Mouse (Mus musculus) hindbrain, postnatal 0 days (tissue): ENCODE results near the gene Atp11b. TPM values are rescaled to one million over a fixed set of nuclear protein-coding genes. Genes with fewer than 3 reads are reported as not detected.

Experiments used
- ATAC-seq: fragments of 200-750 bp; cut with Nextera tagmentation; 2 replicates; pipeline ENCODE4 v1.8.0; 2017; ENCODE audit warnings: mild to moderate bottlenecking, moderate TSS enrichment, moderate library complexity
- DNase-seq: peaks from one replicate; pipeline ENCODE4 v3.0.0-alpha.2; 2015; ENCODE audit warnings: low spot score
- H3K27ac ChIP-seq: fragments of 300-500 bp; sonication (generic); 2 replicates; pipeline ENCODE4 v1.5.1; 2014; ENCODE audit warnings: mild to moderate bottlenecking
- H3K27me3 ChIP-seq: fragments of 300-500 bp; sonication (generic); 2 replicates; pipeline ENCODE4 v1.6.1; 2014; ENCODE audit warnings: low read length, mixed read lengths; ENCODE audit not compliant: insufficient read depth
- H3K36me3 ChIP-seq: fragments of 300-500 bp; sonication (generic); 2 replicates; pipeline ENCODE4 v1.6.1; 2014; ENCODE audit warnings: low read length, mixed read lengths; ENCODE audit not compliant: insufficient read depth
- H3K4me1 ChIP-seq: fragments of 300-500 bp; sonication (generic); 2 replicates; pipeline ENCODE4 v1.6.1; 2014; ENCODE audit warnings: antibody characterized with exemption, low read length, mixed read lengths; ENCODE audit not compliant: insufficient read depth
- H3K4me2 ChIP-seq: fragments of 300-500 bp; sonication (generic); 2 replicates; pipeline ENCODE4 v1.6.1; 2014; ENCODE audit warnings: low read depth, mild to moderate bottlenecking, low read length, moderate library complexity, mixed read lengths
- H3K4me3 ChIP-seq: fragments of 300-500 bp; sonication (generic); 2 replicates; pipeline ENCODE4 v1.5.1; 2014; ENCODE audit warnings: low read length
- H3K9ac ChIP-seq: fragments of 300-500 bp; sonication (generic); replicated peaks from 2 replicates; pipeline ENCODE4 v1.6.1; 2014; ENCODE audit warnings: mild to moderate bottlenecking, low read length, moderate library complexity, mixed read lengths
- H3K9me3 ChIP-seq: fragments of 300-500 bp; sonication (generic); 2 replicates; pipeline ENCODE4 v1.6.1; 2016; ENCODE audit warnings: low read length, mixed read lengths
- CTCF ChIP-seq: IDR thresholded peaks from 2 replicates; pipeline ENCODE4 v1.5.1; 2016; ENCODE audit warnings: antibody characterized with exemption, control low read depth, low read depth
- WGBS: fragments of 180-500 bp; shearing (Covaris S2); extraction: QIAGEN DNeasy Blood & Tissue Kit; methylation state at CpG from one replicate; pipeline ENCODE4 v1.1.7; 2014; 5-methylcytosine and 5-hydroxymethylcytosine counted together
- polyA plus RNA-seq: library from polyadenylated mRNA; unstranded; fragments of >200 nt; fragmentation: Nextera tagmentation; extraction: Ambion mirVana; gene quantifications from 2 replicates; pipeline ENCODE4 v1.2.1, GENCODE M21; 2015
- total RNA-seq: library from RNA; depleted of rRNA; stranded (reverse); fragments of >200 nt; gene quantifications from 2 replicates; pipeline ENCODE4 v1.2.3, GENCODE M21; 2014; rRNA removed

The Atp11b gene
- total and polyA plus RNA-seq, 2 experiments from 2014 or later = 31.6 to 39.9 TPM

- no peak overlapping the region for H3K9ac ChIP-seq
- DNase-seq (no peak), ATAC-seq (no peak)
- no peak overlapping the region for H3K27ac ChIP-seq
- no peaks in the 10 kb centered on the region for H3K9me3 ChIP-seq
- WGBS = 96% methylated on average over 2 of the region's 2 CpGs
- TF ChIP-seq CTCF = no peak
- H3K4me2 ChIP-seq = no peak overlapping the region
- H3K4me3 ChIP-seq = no peak overlapping the region
- H3K27me3 ChIP-seq = no peaks in the 10 kb centered on the region
- H3K36me3 ChIP-seq = peaks cover 9% of the 10 kb centered on the region; the same call in 1 of the 2 replicates
- no peaks in the 10 kb centered on the region for H3K4me1 ChIP-seq
Measured at GRCm38 (mm10) chr3:35889531-35889930, 135.6 kb downstream of the Atp11b start.

- H3K4me2 ChIP-seq = no peak overlapping the region
- 95% methylated on average over 4 of the region's 4 CpGs for WGBS
Measured at GRCm38 (mm10) chr3:35891123-35891522, 137.2 kb downstream of the Atp11b start.

DNA sequence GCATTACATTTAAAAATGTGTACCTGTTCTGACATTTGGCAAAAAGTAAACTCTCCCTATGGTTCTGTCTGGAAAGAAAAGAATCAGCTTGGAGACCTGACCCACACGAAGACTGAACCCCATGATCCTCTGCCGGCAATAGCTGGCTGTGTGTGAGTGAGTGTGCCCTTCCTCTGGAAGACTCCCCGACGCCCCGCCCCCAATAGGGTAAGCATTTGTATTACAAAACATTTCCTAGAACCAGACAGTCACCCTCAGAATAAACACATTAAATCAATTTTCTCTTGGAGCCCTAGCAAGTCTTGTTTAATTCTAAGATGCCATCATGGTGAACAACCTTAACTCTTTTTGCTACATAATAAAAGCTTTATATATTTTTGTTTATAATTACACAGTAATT, 139.2 kb downstream of the Atp11b start:
- Histone ChIP-seq H3K4me2 (no peak overlapping the region), H3K9me3 (no peaks in the 10 kb centered on the region), H3K9ac (no peak overlapping the region), H3K36me3 (peaks cover 9% of the 10 kb centered on the region; the same call in 1 of the 2 replicates), H3K27me3 (no peaks in the 10 kb centered on the region), H3K27ac (no peak overlapping the region), H3K4me3 (no peak overlapping the region), H3K4me1 (no peaks in the 10 kb centered on the region)
- no peak for DNase-seq
- ATAC-seq = no peak
- 88% methylated on average over 5 of the region's 5 CpGs for WGBS
- no peak for TF ChIP-seq CTCF

More at GRCm38 (mm10) chr3:35891123-35891522, 137.2 kb downstream of the Atp11b start:
- DNase-seq (no peak), ATAC-seq (no peak)
- Histone ChIP-seq H3K36me3 (peaks cover 9% of the 10 kb centered on the region; the same call in 1 of the 2 replicates), H3K4me1 (no peaks in the 10 kb centered on the region), H3K27me3 (no peaks in the 10 kb centered on the region), H3K27ac (no peak overlapping the region), H3K9me3 (no peaks in the 10 kb centered on the region), H3K9ac (no peak overlapping the region), H3K4me3 (no peak overlapping the region)
- no peak for TF ChIP-seq CTCF

DNA sequence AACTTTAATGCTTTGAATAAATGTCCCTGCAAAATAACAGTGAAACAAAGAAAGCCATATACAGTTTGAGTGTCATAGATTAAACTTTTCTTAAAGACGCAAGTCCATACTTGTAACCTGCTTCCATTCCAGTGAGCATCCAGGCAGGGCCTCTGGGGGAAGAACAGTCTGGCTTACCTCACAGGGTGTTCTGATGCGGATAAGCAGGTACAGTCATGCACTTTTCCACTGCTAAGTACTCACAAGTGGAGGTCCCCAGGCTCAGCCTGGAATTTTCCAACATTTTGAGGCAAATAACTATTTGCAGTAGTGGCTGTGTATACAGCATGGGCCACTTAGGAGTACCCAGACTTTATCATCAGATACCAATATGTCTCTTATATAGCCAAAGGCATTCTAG, 144.0 kb downstream of the Atp11b start:
- Histone ChIP-seq H3K9me3 (no peaks in the 10 kb centered on the region), H3K27me3 (no peaks in the 10 kb centered on the region), H3K36me3 (no peaks in the 10 kb centered on the region; the same call in 1 of the 2 replicates), H3K4me3 (no peak overlapping the region), H3K9ac (no peak overlapping the region), H3K4me2 (no peak overlapping the region), H3K4me1 (no peaks in the 10 kb centered on the region), H3K27ac (no peak overlapping the region)
- DNase-seq = no peak
- TF ChIP-seq CTCF = no peak
- ATAC-seq = no peak
- 96% methylated on average over 2 of the region's 2 CpGs for WGBS

DNA sequence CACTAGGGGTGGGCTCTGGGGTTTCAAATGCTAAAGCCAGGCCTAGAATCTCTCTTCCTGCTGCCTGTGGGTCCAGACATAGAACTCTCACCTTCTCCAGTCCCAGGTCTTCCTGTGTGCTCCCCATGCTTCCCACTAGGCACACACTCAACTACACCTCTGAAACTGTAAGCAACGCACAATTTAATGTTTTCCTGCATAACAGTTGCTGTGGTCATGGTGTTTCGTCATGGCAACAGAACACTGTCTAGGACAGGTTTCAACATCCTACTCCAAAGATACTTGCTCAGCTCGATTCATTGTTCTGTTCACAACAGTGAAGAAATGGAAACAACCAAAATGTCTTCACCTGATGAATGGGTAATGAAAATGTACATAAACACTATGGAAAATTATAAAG, 145.2 kb downstream of the Atp11b start:
- Histone ChIP-seq H3K4me1 (no peaks in the 10 kb centered on the region), H3K4me3 (no peak overlapping the region), H3K27me3 (no peaks in the 10 kb centered on the region), H3K4me2 (no peak overlapping the region), H3K27ac (no peak overlapping the region), H3K36me3 (no peaks in the 10 kb centered on the region; the same call in 1 of the 2 replicates), H3K9me3 (no peaks in the 10 kb centered on the region), H3K9ac (no peak overlapping the region)
- ATAC-seq (no peak), DNase-seq (no peak)
- TF ChIP-seq CTCF = no peak
- WGBS = 98% methylated on average over 3 of the region's 3 CpGs

GRCm38 (mm10) chr3:35900555-35901204, 146.8 kb downstream of the Atp11b start:
- no peaks in the 10 kb centered on the region for H3K9me3 ChIP-seq
- TF ChIP-seq CTCF = no peak
- no peaks in the 10 kb centered on the region for H3K4me1 ChIP-seq
- no peaks in the 10 kb centered on the region; the same call in 1 of the 2 replicates for H3K36me3 ChIP-seq
- H3K27me3 ChIP-seq = no peaks in the 10 kb centered on the region
- WGBS = 87% methylated on average over 5 of the region's 5 CpGs
- no peak overlapping the region for H3K4me3 ChIP-seq
- ATAC-seq = no peak
- DNase-seq = no peak
- H3K4me2 ChIP-seq = no peak overlapping the region
- no peak overlapping the region for H3K27ac ChIP-seq
- no peak overlapping the region for H3K9ac ChIP-seq

Other genes with a start within 250 kb of the Atp11b start
- 36.6 and 37.0 TPM in 2 replicates for gene Dcun1d1, start 183.3 kb downstream of the Atp11b start, total RNA-seq
- 107 and 110 TPM in 2 replicates for gene Dcun1d1, start 183.3 kb downstream of the Atp11b start, polyA plus RNA-seq
- gene Mccc1, start 246.6 kb downstream of the Atp11b start, total RNA-seq = 4.5 and 6.0 TPM in 2 replicates
- gene Mccc1, start 246.6 kb downstream of the Atp11b start, polyA plus RNA-seq = 22.3 and 25.7 TPM in 2 replicates